ENCODE assay signal across 8 mouse cellular contexts in the genomic region with DNA sequence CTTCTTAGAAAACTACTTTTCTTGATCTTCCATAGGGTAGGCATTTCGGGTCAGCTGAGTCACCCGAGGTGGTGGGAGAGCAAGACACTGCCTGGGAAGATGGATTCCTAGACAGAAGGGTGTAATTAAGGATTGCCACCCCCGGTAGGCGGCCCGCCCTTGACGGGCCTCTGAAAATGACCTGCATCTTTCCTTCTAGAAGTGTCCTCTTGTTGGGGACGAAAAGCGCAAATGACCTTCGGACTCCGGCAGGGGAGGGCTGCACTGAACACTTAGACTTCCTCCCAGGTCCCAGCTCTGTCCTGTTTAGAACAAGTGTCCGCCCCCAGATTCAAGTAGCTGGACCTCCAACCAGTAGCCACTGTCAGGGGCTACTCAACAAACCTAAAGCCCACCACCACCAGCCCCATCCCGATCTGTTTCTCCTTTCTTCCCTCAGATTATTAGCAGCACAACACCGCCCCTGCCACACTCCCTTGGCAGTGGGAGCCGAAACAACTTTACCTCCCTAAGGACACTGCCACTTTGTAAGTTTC. TPM values are rescaled to one million over a fixed set of nuclear protein-coding genes. Genes with fewer than 3 reads are reported as not detected.
DNase-seq lines count a peak whose midpoint lies in the region; ATAC-seq lines count a peak whose summit lies in the region.

No protein-coding gene starts in this region.

- peak overlapping the region; percentile 92 for H3K4me2 ChIP-seq in hindbrain, embryonic 14.5 days (replicated peaks)
- H3K4me2 ChIP-seq in liver, embryonic 13.5 days = peak overlapping the region; percentile 58

- H3K9me3 ChIP-seq in hindbrain, embryonic 14.5 days (ENCODE audit: control insufficient read depth, low read length) = no peaks in the 10 kb centered on the region
- H3K9me3 ChIP-seq in liver, embryonic 13.5 days (replicated peaks) = no peaks in the 10 kb centered on the region

- peak overlapping the region; percentile 67 for H3K4me3 ChIP-seq in hindbrain, embryonic 14.5 days (replicated peaks; ENCODE audit: low read length)
- H3K4me3 ChIP-seq in liver, embryonic 13.5 days (replicated peaks) = peak overlapping the region; percentile 61

- ATAC-seq in hindbrain, embryonic 14.5 days (ENCODE audit: low FRiP score) = no peak
- ATAC-seq in liver, embryonic 13.5 days (ENCODE audit: low read depth) = no peak
- ATAC-seq in frontal cortex, adult (ENCODE audit: low TSS enrichment) = no peak

- under 1% methylated on average over 14 of the region's 14 CpGs for WGBS in hindbrain, embryonic 14.5 days
- WGBS in liver, embryonic 13.5 days (ENCODE audit: insufficient replicate concordance) = 2% methylated on average over 14 of the region's 14 CpGs

- H3K27me3 ChIP-seq in hindbrain, embryonic 14.5 days (ENCODE audit: control insufficient read depth, insufficient read depth, low read length) = peaks cover 9% of the 10 kb centered on the region; the same call in 1 of the 2 replicates
- peaks cover 52% of the 10 kb centered on the region for H3K27me3 ChIP-seq in liver, embryonic 13.5 days

- DNase-seq in adrenal gland, postnatal 10 days = peak; percentile 9
- no peak for DNase-seq in adrenal gland, postnatal 14 days
- DNase-seq in embryo, embryonic 10 days (ENCODE audit: low spot score) = peak; percentile 38
- no peak for DNase-seq in hindbrain, embryonic 14.5 days (ENCODE audit: low spot score)
- DNase-seq in liver, embryonic 13.5 days = no peak
- no peak for DNase-seq in natural killer cell, adult 2 months (ENCODE audit: low spot score in 2 of 2)
- DNase-seq in urinary bladder, postnatal 36 days (ENCODE audit: low spot score in 2 of 2) = no peak

- no peaks in the 10 kb centered on the region for H3K36me3 ChIP-seq in hindbrain, embryonic 14.5 days (replicated peaks; ENCODE audit: control insufficient read depth, insufficient read depth)
- no peaks in the 10 kb centered on the region for H3K36me3 ChIP-seq in liver, embryonic 13.5 days

- H3K9ac ChIP-seq in hindbrain, embryonic 14.5 days = peak overlapping the region; percentile 70
- H3K9ac ChIP-seq in liver, embryonic 13.5 days = 0 out of 2 replicates have a peak overlapping the region, but pooled peaks have one; percentile 13

- peak overlapping the region; percentile 85 for H3K27ac ChIP-seq in hindbrain, embryonic 14.5 days
- no peak overlapping the region for H3K27ac ChIP-seq in liver, embryonic 13.5 days

- H3K4me1 ChIP-seq in hindbrain, embryonic 14.5 days (replicated peaks; ENCODE audit: control insufficient read depth, insufficient read depth, low read length) = peaks cover 18% of the 10 kb centered on the region; the same call in 1 of the 2 replicates
- H3K4me1 ChIP-seq in liver, embryonic 13.5 days (replicated peaks) = no peaks in the 10 kb centered on the region

RNA-seq across cellular contexts. Expression of a gene that starts 0.7 kb away (rescaled TPM):
- total RNA-seq in adrenal gland, postnatal 10 days (2021) = 10 to 100 TPM; 18.3 to 20.4 TPM
- 19.7 and 20.2 TPM in 2 replicates for total RNA-seq in adrenal gland, postnatal 14 days (2021)
- 43.7 and 46.8 TPM in 2 replicates for polyA plus RNA-seq in hindbrain, embryonic 14.5 days (2014; fragmentation: Nextera tagmentation; extraction: Ambion mirVana)
- polyA plus RNA-seq in liver, embryonic 13.5 days (2015; fragmentation: Nextera tagmentation; extraction: Ambion mirVana) = 2.6 and 3.3 TPM in 2 replicates

Comparison
In these comparisons a context has a peak if more than half of its experiments do, and no peak if none do; other contexts are left out.
1. DNase-seq: peak in adrenal gland, postnatal 10 days (single experiment) and embryo, embryonic 10 days (single experiment); none in adrenal gland, postnatal 14 days (single experiment), hindbrain, embryonic 14.5 days (single experiment), liver, embryonic 13.5 days (single experiment), natural killer cell, adult 2 months (0 of 2) and urinary bladder, postnatal 36 days (0 of 2).